Mouse (Mus musculus) liver, postnatal 0 days (tissue): Measurements from ENCODE around the gene Fbxo4. TPM values are rescaled to one million over a fixed set of nuclear protein-coding genes. Genes with fewer than 3 reads are reported as not detected.

Source experiments
- ATAC-seq: fragments of 200-750 bp; cut with Nextera tagmentation; 2 replicates; pipeline ENCODE4 v1.8.0; 2017; ENCODE audit warnings: mild to moderate bottlenecking, moderate library complexity
- DNase-seq: peaks from one replicate; pipeline ENCODE4 v3.0.0-alpha.2; 2016
- H3K27ac ChIP-seq: fragments of 300-500 bp; sonication (generic); 2 replicates; pipeline ENCODE4 v1.5.1; 2014; ENCODE audit warnings: antibody characterized with exemption, moderate library complexity, mild to moderate bottlenecking, low read depth
- H3K27me3 ChIP-seq: fragments of 300-500 bp; sonication (generic); 2 replicates; pipeline ENCODE4 v1.6.1; 2014; ENCODE audit warnings: low read length, control low read depth, mixed read lengths; ENCODE audit not compliant: insufficient read depth
- H3K36me3 ChIP-seq: fragments of 300-500 bp; sonication (generic); replicated peaks from 2 replicates; pipeline ENCODE4 v1.6.1; 2014; ENCODE audit warnings: mild to moderate bottlenecking, control low read depth, low read length, moderate library complexity, mixed read lengths; ENCODE audit not compliant: insufficient read depth
- H3K4me1 ChIP-seq: fragments of 300-500 bp; sonication (generic); 2 replicates; pipeline ENCODE4 v1.6.1; 2014; ENCODE audit warnings: antibody characterized with exemption, mild to moderate bottlenecking, control low read depth; ENCODE audit not compliant: insufficient read depth
- H3K4me2 ChIP-seq: fragments of 300-500 bp; sonication (generic); 2 replicates; pipeline ENCODE4 v1.6.1; 2014; ENCODE audit warnings: low read depth, mild to moderate bottlenecking, low read length, moderate library complexity, mixed read lengths
- H3K4me3 ChIP-seq: fragments of 300-500 bp; sonication (generic); 2 replicates; pipeline ENCODE4 v1.5.1; 2014; ENCODE audit warnings: low read depth, low read length
- H3K9ac ChIP-seq: fragments of 300-500 bp; sonication (generic); replicated peaks from 2 replicates; pipeline ENCODE4 v1.6.1; 2014; ENCODE audit warnings: mild to moderate bottlenecking, moderate library complexity
- H3K9me3 ChIP-seq: fragments of 300-500 bp; sonication (generic); 2 replicates; pipeline ENCODE4 v1.6.1; 2016; ENCODE audit warnings: mild to moderate bottlenecking, control low read depth, low read length, mixed read lengths
- CTCF ChIP-seq: sonication (generic); IDR thresholded peaks from 2 replicates; pipeline ENCODE4 v1.5.1; 2016; ENCODE audit warnings: antibody characterized with exemption, low read depth
- EP300 ChIP-seq: IDR thresholded peaks from 2 replicates; pipeline ENCODE4 v1.6.1; 2016; ENCODE audit warnings: antibody characterized with exemption, low read depth, mild to moderate bottlenecking
- WGBS: fragments of 180-500 bp; shearing (Covaris S2); extraction: QIAGEN DNeasy Blood & Tissue Kit; methylation state at CpG from one replicate; pipeline ENCODE4 v1.1.7; 2014; ENCODE audit not compliant: insufficient replicate concordance; 5-methylcytosine and 5-hydroxymethylcytosine counted together
- polyA plus RNA-seq: library from polyadenylated mRNA; unstranded; fragments of >200 nt; fragmentation: Nextera tagmentation; extraction: Ambion mirVana; gene quantifications from 2 replicates; pipeline ENCODE4 v1.2.1, GENCODE M21; 2015

The Fbxo4 gene
- polyA plus RNA-seq, 1 experiment from 2014 or later: 9.2 TPM

GRCm38 (mm10) chr15:4025508-4025904 is 46.1 kb upstream of the Fbxo4 start:
- Histone ChIP-seq H3K27ac (no peak overlapping the region), H3K4me1 (peaks cover 3% of the 10 kb centered on the region), H3K4me3 (no peak overlapping the region), H3K9ac (no peak overlapping the region), H3K36me3 (no peaks in the 10 kb centered on the region), H3K4me2 (peak overlapping the region; percentile 97; the same call in 1 of the 2 replicates), H3K9me3 (no peaks in the 10 kb centered on the region), H3K27me3 (no peaks in the 10 kb centered on the region)
- ATAC-seq (no peak), DNase-seq (no peak)
- TF ChIP-seq EP300 (no peak), CTCF (no peak)
- 64% methylated on average over 11 of the region's 11 CpGs for WGBS

- no peaks in the 10 kb centered on the region for H3K36me3 ChIP-seq
- no peak overlapping the region for H3K27ac ChIP-seq
- ATAC-seq (no peak), DNase-seq (no peak)
- H3K27me3 ChIP-seq: no peaks in the 10 kb centered on the region
- TF ChIP-seq CTCF (no peak), EP300 (no peak)
- no peak overlapping the region for H3K4me3 ChIP-seq
- peaks cover 3% of the 10 kb centered on the region for H3K4me1 ChIP-seq
- 77% methylated on average over 13 of the region's 13 CpGs for WGBS
- no peak overlapping the region for H3K4me2 ChIP-seq
- H3K9ac ChIP-seq: no peak overlapping the region
- no peaks in the 10 kb centered on the region for H3K9me3 ChIP-seq
Observed at GRCm38 (mm10) chr15:4024726-4025507, 45.5 kb upstream of the Fbxo4 start.

GRCm38 (mm10) chr15:4023747-4024146 is 44.4 kb upstream of the Fbxo4 start:
- WGBS: 68% methylated on average over 2 of the region's 2 CpGs
- Histone ChIP-seq H3K27me3 (no peaks in the 10 kb centered on the region), H3K4me1 (peaks cover 3% of the 10 kb centered on the region), H3K9ac (no peak overlapping the region), H3K9me3 (no peaks in the 10 kb centered on the region), H3K4me3 (no peak overlapping the region), H3K36me3 (no peaks in the 10 kb centered on the region), H3K27ac (no peak overlapping the region), H3K4me2 (no peak overlapping the region)
- TF ChIP-seq CTCF (no peak), EP300 (no peak)
- DNase-seq (no peak), ATAC-seq (no peak)

GRCm38 (mm10) chr15:4020711-4021110 is 41.3 kb upstream of the Fbxo4 start:
- H3K27me3 ChIP-seq: no peaks in the 10 kb centered on the region
- DNase-seq (no peak), ATAC-seq (no peak)
- H3K4me3 ChIP-seq: no peak overlapping the region
- H3K9ac ChIP-seq: no peak overlapping the region
- H3K4me1 ChIP-seq: no peaks in the 10 kb centered on the region
- H3K9me3 ChIP-seq: no peaks in the 10 kb centered on the region
- H3K27ac ChIP-seq: no peak overlapping the region
- no peaks in the 10 kb centered on the region for H3K36me3 ChIP-seq
- H3K4me2 ChIP-seq: no peak overlapping the region
- no peak for TF ChIP-seq CTCF
- TF ChIP-seq EP300: no peak
- whole genome bisulfite sequencing: 84% methylated on average over 4 of the region's 4 CpGs

- DNase-seq (no peak), ATAC-seq (no peak)
- H3K4me1 ChIP-seq: no peaks in the 10 kb centered on the region
- no peaks in the 10 kb centered on the region for H3K36me3 ChIP-seq
- H3K4me2 ChIP-seq: no peak overlapping the region
- no peak overlapping the region for H3K27ac ChIP-seq
- no peak overlapping the region for H3K4me3 ChIP-seq
- WGBS: 70% methylated on average over 2 of the region's 2 CpGs
- TF ChIP-seq CTCF: no peak
- no peak for TF ChIP-seq EP300
- no peaks in the 10 kb centered on the region for H3K9me3 ChIP-seq
- H3K9ac ChIP-seq: no peak overlapping the region
- no peaks in the 10 kb centered on the region for H3K27me3 ChIP-seq
Observed at GRCm38 (mm10) chr15:4013873-4014272, 34.5 kb upstream of the Fbxo4 start.

GRCm38 (mm10) chr15:4000536-4000935 is 21.2 kb upstream of the Fbxo4 start:
- H3K27me3 ChIP-seq: no peaks in the 10 kb centered on the region
- H3K36me3 ChIP-seq: no peaks in the 10 kb centered on the region
- H3K4me2 ChIP-seq: no peak overlapping the region
- H3K4me3 ChIP-seq: no peak overlapping the region
- 58% methylated on average over 2 of the region's 2 CpGs for WGBS
- DNase-seq (no peak), ATAC-seq (no peak)
- H3K9ac ChIP-seq: no peak overlapping the region
- H3K27ac ChIP-seq: no peak overlapping the region
- H3K4me1 ChIP-seq: no peaks in the 10 kb centered on the region
- no peak for TF ChIP-seq EP300
- no peak for TF ChIP-seq CTCF
- no peaks in the 10 kb centered on the region; the same call in 1 of the 2 replicates for H3K9me3 ChIP-seq
